Comparison of ENCODE assay signal across 21 mouse cellular contexts in genomic region chr5:122026284-122026683, GRCm38 (mm10). TPM values are rescaled to one million over a fixed set of nuclear protein-coding genes. Genes with fewer than 3 reads are reported as not detected.
A peak's percentile ranks its signal among the peaks of the same experiment; 100 is the strongest.
DNase-seq lines count a peak whose midpoint lies in the region; ATAC-seq lines count a peak whose summit lies in the region.
"Had no signal": no experiment of that assay in that cellular context is flagged by ENCODE, and none has a peak within 500 bp of the region (broad histone marks: within the 10 kb centered on the region; RNA-seq: fewer than 3 reads in every experiment).

No protein-coding gene starts in this region.

- peak overlapping the region; percentile 66 for H3K27ac ChIP-seq in liver, embryonic 12.5 days
- H3K27ac ChIP-seq in liver, embryonic 16.5 days (ENCODE audit: low read length), result peak overlapping the region; percentile 82
- H3K27ac ChIP-seq in hindbrain, embryonic 11.5 days (ENCODE audit: low read depth, low read length), result no peak overlapping the region
- H3K27ac ChIP-seq: embryonic facial prominence, embryonic 10.5 days; forebrain, embryonic 10.5 days; heart, adult 2 months; heart, embryonic 15.5 days had no signal

- ATAC-seq in liver, embryonic 12.5 days, result peak; percentile 60; the same call in 1 of the 2 replicates
- peak; percentile 87 for ATAC-seq in liver, embryonic 16.5 days (ENCODE audit: low read depth)
- no peak for ATAC-seq in hindbrain, embryonic 11.5 days (ENCODE audit: low FRiP score)
- ATAC-seq: forebrain, embryonic 14.5 days; hindbrain, embryonic 16.5 days had no signal

- H3K27me3 ChIP-seq in liver, embryonic 12.5 days (replicated peaks), result no peaks in the 10 kb centered on the region
- H3K27me3 ChIP-seq in liver, embryonic 16.5 days (ENCODE audit: control insufficient read depth, insufficient read depth, low read depth, low read length), result no peaks in the 10 kb centered on the region
- H3K27me3 ChIP-seq in hindbrain, embryonic 11.5 days (ENCODE audit: control insufficient read depth, insufficient read depth, low read length), result no peaks in the 10 kb centered on the region
- H3K27me3 ChIP-seq: heart, embryonic 15.5 days had no signal

- no peaks in the 10 kb centered on the region for H3K9me3 ChIP-seq in liver, embryonic 12.5 days (replicated peaks)
- no peaks in the 10 kb centered on the region for H3K9me3 ChIP-seq in liver, embryonic 16.5 days (replicated peaks; ENCODE audit: control insufficient read depth, low read length)
- H3K9me3 ChIP-seq in hindbrain, embryonic 11.5 days (ENCODE audit: control insufficient read depth, low read length), result no peaks in the 10 kb centered on the region
- H3K9me3 ChIP-seq: heart, embryonic 15.5 days had no signal

- 63% methylated on average over 7 of the region's 7 CpGs for WGBS in liver, embryonic 12.5 days (ENCODE audit: insufficient replicate concordance)
- WGBS in liver, embryonic 16.5 days (ENCODE audit: insufficient replicate concordance), result 42% methylated on average over 7 of the region's 7 CpGs
- WGBS in hindbrain, embryonic 11.5 days, result 71% methylated on average over 7 of the region's 7 CpGs

- H3K9ac ChIP-seq in liver, embryonic 12.5 days, result no peak overlapping the region
- no peak overlapping the region for H3K9ac ChIP-seq in liver, embryonic 16.5 days (ENCODE audit: low read depth, low read length)
- no peak overlapping the region for H3K9ac ChIP-seq in hindbrain, embryonic 11.5 days (ENCODE audit: low read depth, low read length)
- H3K9ac ChIP-seq: heart, embryonic 15.5 days had no signal

- peak overlapping the region; percentile 22; the same call in 1 of the 2 replicates for H3K4me2 ChIP-seq in liver, embryonic 12.5 days
- H3K4me2 ChIP-seq in liver, embryonic 16.5 days (ENCODE audit: low read depth, low read length), result peak overlapping the region; percentile 43; the same call in 1 of the 2 replicates
- H3K4me2 ChIP-seq in hindbrain, embryonic 11.5 days (replicated peaks; ENCODE audit: low read depth, low read length), result no peak overlapping the region
- H3K4me2 ChIP-seq: heart, embryonic 11.5 days; heart, embryonic 15.5 days had no signal

- H3K4me3 ChIP-seq in liver, embryonic 12.5 days, result no peak overlapping the region
- no peak overlapping the region for H3K4me3 ChIP-seq in liver, embryonic 16.5 days (ENCODE audit: low read depth, low read length)
- H3K4me3 ChIP-seq in hindbrain, embryonic 11.5 days (ENCODE audit: low read depth, low read length), result no peak overlapping the region
- H3K4me3 ChIP-seq: embryonic facial prominence, embryonic 10.5 days; forebrain, embryonic 10.5 days; heart, adult 2 months; heart, embryonic 15.5 days had no signal

- H3K36me3 ChIP-seq in liver, embryonic 12.5 days, result no peaks in the 10 kb centered on the region
- no peaks in the 10 kb centered on the region for H3K36me3 ChIP-seq in liver, embryonic 16.5 days (ENCODE audit: control insufficient read depth, insufficient read depth)
- no peaks in the 10 kb centered on the region for H3K36me3 ChIP-seq in hindbrain, embryonic 11.5 days (ENCODE audit: control insufficient read depth, insufficient read depth, low read length)
- H3K36me3 ChIP-seq: heart, embryonic 15.5 days had no signal

- H3K4me1 ChIP-seq in liver, embryonic 12.5 days, result 0 out of 2 replicates have a peak, but pooled peaks cover 5% of the 10 kb centered on the region
- H3K4me1 ChIP-seq in liver, embryonic 16.5 days (ENCODE audit: control insufficient read depth, low read depth, low read length), result no peaks in the 10 kb centered on the region; the same call in 1 of the 2 replicates
- H3K4me1 ChIP-seq in hindbrain, embryonic 11.5 days (replicated peaks; ENCODE audit: control insufficient read depth, insufficient read depth, low read length), result no peaks in the 10 kb centered on the region

- peak; percentile 25 for DNase-seq in lung, postnatal 36 days
- no peak for DNase-seq in lung, postnatal 10 days
- DNase-seq in frontal cortex, postnatal 10 days (ENCODE audit: low spot score in 2 of 2), result no peak
- DNase-seq in hindbrain, embryonic 11.5 days (ENCODE audit: low spot score), result no peak
- DNase-seq in gastrocnemius, adult 18-20 months (ENCODE audit: low spot score), result no peak
- DNase-seq: adrenal gland, adult 2 months; adrenal gland, postnatal 25 days; cerebellum, adult 18-20 months; cerebellum, adult 9-11 months; gastrocnemius, postnatal 14 days; heart, adult 2 months; heart, postnatal 14 days had no signal

RNA-seq across cellular contexts. Expression of gene Cux2, which starts 23.6 kb away (rescaled TPM):
- polyA plus RNA-seq in liver, embryonic 12.5 days (2016; fragmentation: Nextera tagmentation; extraction: Ambion mirVana), result 2.5 and 2.7 TPM in 2 replicates
- 1.4 and 3.1 TPM in 2 replicates for polyA plus RNA-seq in liver, embryonic 16.5 days (2015; fragmentation: Nextera tagmentation; extraction: Ambion mirVana)
- 13.7 and 17.4 TPM in 2 replicates for polyA plus RNA-seq in hindbrain, embryonic 11.5 days (2014; fragmentation: Nextera tagmentation; extraction: Ambion mirVana)
- 1 to 10 TPM; 4.4 to 4.7 TPM for total RNA-seq in gastrocnemius, adult 18-20 months (2021)
- total RNA-seq: hematopoietic stem cell, adult 5-6 weeks had no signal
